Mouse (Mus musculus): ENCODE data around the gene Vmn2r65. TPM values are rescaled to one million over a fixed set of nuclear protein-coding genes. Genes with fewer than 3 reads are reported as not detected.

The Vmn2r65 gene
- polyA plus RNA-seq (2016; fragmentation: Nextera tagmentation; extraction: Ambion mirVana), result not detected in 2 replicates

DNA sequence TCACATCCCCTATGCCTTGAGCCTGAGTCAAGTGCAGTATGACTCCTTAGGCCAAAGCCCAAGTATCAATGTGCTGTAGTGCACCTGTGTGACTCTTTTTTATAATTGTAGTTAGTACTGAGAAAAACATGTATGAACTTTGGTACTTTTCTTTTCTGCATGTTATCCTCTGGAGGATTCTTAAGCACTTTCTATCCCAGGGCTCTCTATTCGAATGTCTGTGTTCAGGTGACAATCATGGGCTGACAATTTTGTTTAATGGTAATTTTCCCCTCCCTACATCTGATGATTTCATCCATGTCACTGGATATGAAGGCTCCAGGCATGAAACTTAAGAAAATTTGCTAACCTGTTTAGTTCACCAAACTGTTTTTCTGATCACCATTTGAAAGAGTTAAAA lies at the start of gene Vmn2r65:
TSS of gene Vmn2r65 (minus strand) at position 101 of the 400 bp plus-strand sequence.
- H3K27me3 ChIP-seq (replicated peaks), result no peaks in the 10 kb centered on the region
- H3K9me3 ChIP-seq (replicated peaks), result peaks cover 4% of the 10 kb centered on the region; the same call in 1 of the 2 replicates
- no peak within 1 kb of the TSS for H3K4me2 ChIP-seq
- H3K27ac ChIP-seq, result no peak within 1 kb of the TSS
- H3K4me3 ChIP-seq, result no peak within 1 kb of the TSS
- H3K9ac ChIP-seq, result no peak within 1 kb of the TSS
- WGBS (ENCODE audit: insufficient replicate concordance), result 40% methylated on average over 1 of the region's 1 CpGs
- H3K4me1 ChIP-seq, result no peaks in the 10 kb centered on the region
- no peak for ATAC-seq
- no peaks in the 10 kb centered on the region for H3K36me3 ChIP-seq

DNA sequence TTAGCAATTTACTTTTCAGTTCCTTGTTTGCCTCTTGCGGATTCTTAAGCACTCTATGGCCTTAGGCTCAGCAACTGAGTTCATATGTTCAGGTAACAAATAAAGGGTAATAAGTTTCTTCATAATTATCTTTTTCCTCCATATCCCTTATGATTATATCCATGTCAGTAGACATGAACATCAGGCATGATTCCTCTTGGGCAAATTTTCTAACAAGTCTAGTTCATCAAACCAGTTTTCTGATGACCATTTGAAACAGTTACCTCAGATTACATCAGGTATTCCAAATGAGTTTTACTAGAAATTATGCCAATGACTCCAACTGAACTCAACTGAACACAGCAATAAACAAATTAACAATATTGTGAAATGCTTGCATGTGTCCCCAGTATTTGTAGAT lies 48.3 kb upstream of the Vmn2r65 start, which contains the start of gene Vmn2r66:
TSS of gene Vmn2r66 (minus strand) at position 101 of the 400 bp plus-strand sequence.
- H3K36me3 ChIP-seq, result no peaks in the 10 kb centered on the region
- no peak for ATAC-seq
- 62% methylated on average over 1 of the region's 1 CpGs for WGBS (ENCODE audit: insufficient replicate concordance)

DNA sequence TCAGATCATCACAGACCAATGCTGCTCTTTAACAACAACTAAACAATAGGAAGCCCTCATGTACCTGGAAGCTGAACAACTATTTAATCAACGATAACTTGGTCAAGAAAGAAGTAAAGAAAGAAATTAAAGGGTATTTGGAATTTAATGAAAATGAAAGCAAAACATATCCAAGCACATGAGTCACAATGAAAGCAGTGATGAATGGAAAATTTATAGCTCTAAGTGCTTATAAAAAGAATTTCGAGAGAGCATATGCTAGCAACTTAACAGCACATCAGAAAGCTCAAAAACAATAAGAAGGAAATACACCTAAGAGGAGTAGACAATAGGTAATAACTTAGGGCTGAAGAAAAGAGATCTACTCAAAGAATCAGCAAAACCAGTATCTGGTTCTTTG lies 32.8 kb upstream of the Vmn2r65 start:
- Histone ChIP-seq H3K27me3 (replicated peaks) (no peaks in the 10 kb centered on the region), H3K4me3 (no peak overlapping the region), H3K27ac (no peak overlapping the region), H3K4me1 (no peaks in the 10 kb centered on the region), H3K9ac (no peak overlapping the region), H3K36me3 (no peaks in the 10 kb centered on the region), H3K9me3 (replicated peaks) (0 out of 2 replicates have a peak, but pooled peaks cover 1% of the 10 kb centered on the region), H3K4me2 (no peak overlapping the region)
- ATAC-seq, result no peak
- WGBS (ENCODE audit: insufficient replicate concordance), result 40% methylated on average over 2 of the region's 2 CpGs

More for the DNA sequence above, 48.3 kb upstream of the Vmn2r65 start, which contains the start of gene Vmn2r66:
- Histone ChIP-seq H3K4me2 (no peak within 1 kb of the TSS), H3K27me3 (replicated peaks) (no peaks in the 10 kb centered on the region), H3K4me3 (no peak within 1 kb of the TSS), H3K4me1 (no peaks in the 10 kb centered on the region), H3K9me3 (replicated peaks) (no peaks in the 10 kb centered on the region), H3K9ac (no peak within 1 kb of the TSS), H3K27ac (no peak within 1 kb of the TSS)

Other genes with a start within 250 kb of the Vmn2r65 start
- not detected in 2 replicates for gene Olfr291, start 110.6 kb downstream of the Vmn2r65 start, polyA plus RNA-seq (2016; fragmentation: Nextera tagmentation; extraction: Ambion mirVana)
- gene Vmn2r66, start 48.2 kb upstream of the Vmn2r65 start, polyA plus RNA-seq (2016; fragmentation: Nextera tagmentation; extraction: Ambion mirVana), result not detected in 2 replicates
- not detected in 2 replicates for gene Vmn2r67, start 191.9 kb upstream of the Vmn2r65 start, polyA plus RNA-seq (2016; fragmentation: Nextera tagmentation; extraction: Ambion mirVana)